Comparison of ENCODE assay signal across 14 mouse cellular contexts in the genomic region with DNA sequence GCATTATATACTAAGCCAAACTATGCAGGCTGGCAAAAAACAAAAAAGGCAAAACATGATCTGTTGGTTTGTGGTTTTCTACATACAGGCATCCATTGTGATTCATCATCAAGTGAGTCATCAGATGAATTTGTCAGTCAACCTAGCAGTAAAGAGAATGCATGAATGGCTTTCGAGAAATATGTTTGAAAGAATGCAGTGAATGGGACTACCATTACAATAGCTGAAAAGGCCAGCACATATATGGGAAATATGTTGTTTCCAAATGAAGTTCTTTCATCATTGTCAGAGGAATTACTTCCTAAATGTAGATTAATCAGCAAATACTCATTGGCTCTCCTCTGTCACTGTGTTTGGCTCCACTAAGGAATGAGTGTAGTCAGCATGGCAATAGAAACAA.
"Had no signal": no experiment of that assay in that cellular context is flagged by ENCODE, and none has a peak within 500 bp of the region (broad histone marks: within the 10 kb centered on the region; RNA-seq: fewer than 3 reads in every experiment).

No protein-coding gene starts in this region.

- H3K4me2 ChIP-seq: lung, embryonic 14.5 days; midbrain, embryonic 13.5 days; midbrain, embryonic 15.5 days; neural tube, embryonic 12.5 days; stomach, embryonic 15.5 days had no signal

- H3K4me3 ChIP-seq: midbrain, embryonic 10.5 days; midbrain, embryonic 13.5 days; midbrain, embryonic 15.5 days; neural tube, embryonic 12.5 days; stomach, embryonic 15.5 days had no signal

- ATAC-seq: midbrain, embryonic 13.5 days; midbrain, embryonic 15.5 days had no signal

- H3K9me3 ChIP-seq: midbrain, embryonic 10.5 days; midbrain, embryonic 13.5 days; midbrain, embryonic 15.5 days; neural tube, embryonic 12.5 days; stomach, embryonic 15.5 days had no signal

- H3K36me3 ChIP-seq: midbrain, embryonic 10.5 days; midbrain, embryonic 13.5 days; midbrain, embryonic 15.5 days; neural tube, embryonic 12.5 days; stomach, embryonic 15.5 days had no signal

- H3K9ac ChIP-seq: lung, embryonic 14.5 days; midbrain, embryonic 13.5 days; midbrain, embryonic 15.5 days; neural tube, embryonic 12.5 days; stomach, embryonic 15.5 days had no signal

- H3K4me1 ChIP-seq: midbrain, embryonic 10.5 days; midbrain, embryonic 13.5 days; midbrain, embryonic 15.5 days; neural tube, embryonic 12.5 days; stomach, embryonic 15.5 days had no signal

- H3K27me3 ChIP-seq: midbrain, embryonic 13.5 days; midbrain, embryonic 15.5 days; neural tube, embryonic 12.5 days; stomach, embryonic 15.5 days had no signal

- DNase-seq: lung, adult 18-20 months; lung, embryonic 14.5 days; lung, postnatal 10 days; lung, postnatal 4 days; right cerebral cortex, postnatal 14 days; thymus, adult 2 months; thymus, postnatal 25 days; thymus, postnatal 4 days had no signal

- H3K27ac ChIP-seq: midbrain, embryonic 10.5 days; midbrain, embryonic 13.5 days; midbrain, embryonic 15.5 days; neural tube, embryonic 12.5 days; stomach, embryonic 15.5 days; stomach, postnatal 0 days had no signal
